Mouse (Mus musculus): ENCODE results near the gene Tmod2.
"Not testable (repeated sequence)": the region's sequence is repeated elsewhere in the genome, so short reads cannot be mapped to it uniquely, and the experiment has no call there.

The Tmod2 gene

GRCm38 (mm10) chr9:75610571-75611493 is at the start of gene Tmod2:
Gene Tmod2 (minus strand): TSS chr9:75611325.
- DNase-seq (ENCODE audit: low read depth, low spot score), result peak; percentile 43

- DNase-seq (ENCODE audit: low read depth, low spot score), result no peak
Observed at GRCm38 (mm10) chr9:75660917-75661316, 49.8 kb upstream of the Tmod2 start.

- not testable (repeated sequence) for DNase-seq (ENCODE audit: low read depth, low spot score)
Observed at GRCm38 (mm10) chr9:75656456-75656855, 45.3 kb upstream of the Tmod2 start.

GRCm38 (mm10) chr9:75653981-75654911 is 43.1 kb upstream of the Tmod2 start:
- DNase-seq (ENCODE audit: low read depth, low spot score), result no peak

- DNase-seq (ENCODE audit: low read depth, low spot score), result no peak
Observed at GRCm38 (mm10) chr9:75645405-75645804, 34.3 kb upstream of the Tmod2 start.

GRCm38 (mm10) chr9:75634226-75634625 is 23.1 kb upstream of the Tmod2 start:
- no peak for DNase-seq (ENCODE audit: low read depth, low spot score)

- no peak for DNase-seq (ENCODE audit: low read depth, low spot score)
Observed at GRCm38 (mm10) chr9:75633603-75634002, 22.5 kb upstream of the Tmod2 start.

- peak; percentile 28 for DNase-seq (ENCODE audit: low read depth, low spot score)
Observed at GRCm38 (mm10) chr9:75632902-75633301, 21.8 kb upstream of the Tmod2 start.

- DNase-seq (ENCODE audit: low read depth, low spot score), result no peak
Observed at GRCm38 (mm10) chr9:75632111-75632510, 21.0 kb upstream of the Tmod2 start.

GRCm38 (mm10) chr9:75630823-75631454 is 19.8 kb upstream of the Tmod2 start:
- no peak for DNase-seq (ENCODE audit: low read depth, low spot score)

GRCm38 (mm10) chr9:75626308-75626604 is 15.1 kb upstream of the Tmod2 start:
- DNase-seq (ENCODE audit: low read depth, low spot score), result peak; percentile 19

- peak; percentile 53 for DNase-seq (ENCODE audit: low read depth, low spot score)
Observed at GRCm38 (mm10) chr9:75625556-75626307, 14.6 kb upstream of the Tmod2 start, which contains the start of gene Lysmd2. Gene Lysmd2 (plus strand): TSS chr9:75625741.

GRCm38 (mm10) chr9:75624983-75625555 is 13.9 kb upstream of the Tmod2 start:
- DNase-seq (ENCODE audit: low read depth, low spot score), result peak; percentile 11

- DNase-seq (ENCODE audit: low read depth, low spot score), result no peak
Observed at GRCm38 (mm10) chr9:75621428-75621827, 10.3 kb upstream of the Tmod2 start.

GRCm38 (mm10) chr9:75619761-75620160 is 8.6 kb upstream of the Tmod2 start:
- DNase-seq (ENCODE audit: low read depth, low spot score), result not testable (repeated sequence)

- no peak for DNase-seq (ENCODE audit: low read depth, low spot score)
Observed at GRCm38 (mm10) chr9:75618836-75619400, 7.8 kb upstream of the Tmod2 start.

- no peak for DNase-seq (ENCODE audit: low read depth, low spot score)
Observed at GRCm38 (mm10) chr9:75616560-75616959, 5.4 kb upstream of the Tmod2 start.

GRCm38 (mm10) chr9:75609965-75610364 is 1.2 kb downstream of the Tmod2 start:
- no peak for DNase-seq (ENCODE audit: low read depth, low spot score)

- DNase-seq (ENCODE audit: low read depth, low spot score), result no peak
Observed at GRCm38 (mm10) chr9:75609505-75609904, 1.6 kb downstream of the Tmod2 start.

GRCm38 (mm10) chr9:75607496-75607895 is 3.6 kb downstream of the Tmod2 start:
- DNase-seq (ENCODE audit: low read depth, low spot score), result no peak

Measured in retina, postnatal 7 days (tissue).